Mouse (Mus musculus): ENCODE data around the gene Hnrnph3.

Gene Hnrnph3

DNA sequence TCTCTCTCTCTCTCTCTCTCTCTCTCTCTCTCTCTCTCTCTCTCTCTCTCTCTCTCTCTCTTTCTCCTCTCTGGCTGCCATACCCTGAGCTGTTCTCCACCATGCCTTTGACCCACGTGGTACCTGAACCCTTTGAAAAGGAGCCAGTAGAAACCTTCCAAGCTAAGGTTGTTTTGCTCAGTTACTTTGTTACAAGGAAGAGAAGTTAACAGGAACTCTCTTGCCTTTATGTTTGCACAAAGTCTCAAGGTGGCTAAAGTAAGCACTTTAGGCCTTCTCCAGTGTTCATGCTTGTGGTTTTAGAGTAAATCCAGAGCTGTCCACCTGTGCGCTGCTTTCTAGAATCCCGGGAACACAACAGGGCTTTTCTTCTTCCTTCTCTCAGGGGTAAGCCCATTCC, 8.2 kb upstream of the Hnrnph3 start:
- no peak for DNase-seq (ENCODE audit: low spot score in 2 of 2)

GRCm38 (mm10) chr10:63028396-63028795, 4.4 kb upstream of the Hnrnph3 start:
- DNase-seq (ENCODE audit: low spot score in 2 of 2): no peak

- no peak for DNase-seq (ENCODE audit: low spot score in 2 of 2)
Observed at GRCm38 (mm10) chr10:63027376-63028161, 3.6 kb upstream of the Hnrnph3 start.

DNA sequence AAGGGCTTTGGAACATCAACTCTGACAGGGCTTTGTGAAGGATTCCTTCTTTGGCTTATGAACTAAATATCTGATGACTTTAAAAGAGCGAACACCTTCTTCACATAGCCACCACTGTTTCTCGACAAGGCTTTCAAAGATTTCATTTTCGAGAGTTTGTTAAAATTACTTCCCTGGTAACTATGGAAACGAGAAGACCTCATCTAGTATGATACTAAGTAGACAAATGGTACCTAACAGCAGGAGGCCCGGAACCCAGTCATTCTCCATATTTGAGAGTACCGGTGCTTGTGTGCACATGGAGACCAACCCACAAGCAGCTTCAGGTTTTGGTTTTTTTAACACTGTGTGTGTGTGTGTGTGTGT, 2.8 kb upstream of the Hnrnph3 start:
- DNase-seq (ENCODE audit: low spot score in 2 of 2): no peak

DNA sequence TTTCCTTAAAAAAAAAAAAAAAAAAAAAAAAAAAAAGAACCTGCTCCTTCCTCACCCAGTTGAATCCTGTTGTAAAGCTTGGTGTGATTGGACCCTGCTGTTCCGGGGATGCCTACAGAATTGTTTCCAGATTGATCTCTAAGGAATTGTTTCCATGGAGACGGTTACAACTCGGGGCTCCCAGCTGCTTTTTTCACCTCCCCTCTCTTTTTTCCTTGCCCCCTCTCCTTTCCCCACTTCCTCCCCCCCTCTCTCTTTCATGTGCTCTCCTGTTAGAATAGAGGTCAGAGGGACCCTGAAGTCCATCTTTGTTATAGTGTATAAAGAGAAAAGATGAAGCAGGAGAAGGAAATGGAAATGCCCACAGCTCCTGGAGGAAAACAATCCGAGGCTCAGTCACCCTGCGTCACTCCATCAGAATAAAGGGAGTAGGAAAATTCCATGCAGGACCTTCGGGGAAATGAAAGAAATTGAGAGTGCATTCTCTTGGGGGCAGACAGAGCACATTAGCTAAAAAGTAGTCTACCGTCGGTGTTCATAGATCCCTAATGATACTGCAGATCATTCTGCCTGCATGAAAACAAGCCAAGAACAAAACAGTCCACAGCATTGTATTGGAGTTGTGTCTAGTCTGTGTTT, 2.3 kb upstream of the Hnrnph3 start:
- no peak for DNase-seq (ENCODE audit: low spot score in 2 of 2)

DNA sequence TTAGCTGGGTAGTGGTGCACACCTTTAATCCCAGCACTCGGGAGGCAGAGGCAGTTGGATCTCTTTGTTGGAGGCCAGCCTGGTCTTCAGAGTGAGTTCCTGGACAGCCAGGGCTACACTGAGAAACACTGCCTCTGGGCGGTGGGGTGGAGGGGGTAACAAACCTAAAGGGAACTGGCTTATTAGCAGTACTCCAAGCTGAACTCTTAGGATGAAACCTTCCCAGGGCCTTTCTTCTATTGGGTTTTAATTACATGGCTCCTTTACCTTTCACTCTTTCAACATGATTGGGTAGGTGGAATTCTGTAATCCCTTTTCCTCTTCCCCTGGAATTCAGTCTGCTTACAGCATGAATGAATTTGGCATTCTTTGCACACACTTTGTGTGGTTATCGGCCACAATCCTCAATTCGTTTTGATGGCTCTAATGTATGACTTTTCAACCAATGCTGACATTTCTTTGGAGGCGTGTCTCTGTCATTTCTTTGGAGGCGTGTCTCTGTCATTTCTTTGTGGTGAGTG, 1.5 kb upstream of the Hnrnph3 start:
- no peak for DNase-seq (ENCODE audit: low spot score in 2 of 2)

DNA sequence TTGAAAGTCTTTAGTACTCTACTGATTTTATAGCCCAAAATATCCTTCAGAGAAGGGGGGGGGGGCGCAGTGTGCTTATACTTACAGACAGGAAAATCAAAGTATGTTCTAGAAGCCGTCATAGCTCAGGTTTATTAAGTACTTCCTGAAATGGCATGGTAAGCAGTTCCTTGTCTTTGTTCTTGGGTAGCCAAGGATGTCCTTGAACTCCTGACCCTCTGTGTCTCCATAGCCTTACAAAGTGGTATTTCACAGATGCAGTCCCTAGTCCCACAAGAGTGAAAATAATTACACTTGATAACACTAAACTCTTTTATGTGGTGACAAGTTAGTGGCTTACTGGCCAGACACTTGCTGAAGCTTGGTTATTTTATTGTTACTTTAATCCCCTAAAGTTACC, 999 bp upstream of the Hnrnph3 start:
- DNase-seq (ENCODE audit: low spot score in 2 of 2): no peak

- peak in 1 of 2 experiments; percentile 56 for DNase-seq (ENCODE audit: low spot score in 2 of 2)
Observed at GRCm38 (mm10) chr10:63024580-63024910, 528 bp upstream of the Hnrnph3 start.

DNA sequence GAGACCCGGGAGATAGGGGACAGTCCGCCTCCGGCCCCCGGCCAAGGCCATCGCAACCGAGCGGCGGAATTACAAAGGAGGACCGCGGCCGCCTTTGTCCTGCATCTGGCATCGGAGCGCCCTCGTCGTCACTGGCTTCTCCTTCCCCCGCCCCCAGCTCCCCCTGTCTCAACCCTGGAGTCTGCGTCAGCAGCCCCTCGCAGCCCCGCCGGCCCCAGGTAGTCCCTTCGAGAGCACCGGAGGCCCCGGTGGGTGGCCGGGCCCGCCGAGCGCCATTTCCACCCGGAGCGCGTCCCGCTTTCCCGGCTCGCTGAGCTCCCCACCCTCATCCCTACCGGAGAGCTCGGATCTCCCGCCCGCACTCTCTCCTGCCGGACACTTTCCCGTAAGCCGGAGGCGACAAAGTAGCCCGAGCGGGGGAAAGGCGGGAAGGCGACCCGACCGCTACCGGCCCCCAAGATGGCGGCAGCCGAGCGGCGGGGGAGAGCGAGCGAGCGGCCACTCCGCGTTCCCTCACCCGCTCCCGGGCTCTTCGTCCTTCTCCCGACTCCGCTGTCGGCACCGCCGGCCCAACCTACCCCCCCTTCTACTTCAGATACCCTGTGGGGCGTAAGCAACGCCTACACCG, 782 bp downstream of the Hnrnph3 start:
- peak; percentile 62 to 73 for DNase-seq (ENCODE audit: low spot score in 2 of 2)

- no peak for DNase-seq (ENCODE audit: low spot score in 2 of 2)
Observed at GRCm38 (mm10) chr10:63022541-63023120, 1.4 kb downstream of the Hnrnph3 start.

DNA sequence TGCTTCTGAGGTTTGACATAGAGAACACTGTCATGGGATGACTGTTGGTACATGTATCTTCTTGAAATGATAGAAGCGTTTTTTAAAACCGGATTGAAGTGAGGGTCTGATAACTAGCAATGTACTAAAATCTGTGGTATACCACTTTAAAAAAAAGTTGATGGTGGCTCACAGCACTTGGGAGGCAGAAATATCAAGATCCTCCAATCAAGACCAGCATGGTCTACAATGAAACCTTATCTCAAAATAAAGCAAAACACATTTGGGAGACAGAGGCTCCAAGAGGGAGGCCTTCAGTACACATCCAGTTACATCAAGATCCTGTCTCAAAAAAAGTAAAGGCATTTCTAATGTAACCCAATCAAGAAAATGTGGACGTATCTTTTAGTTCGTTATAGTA, 2.3 kb downstream of the Hnrnph3 start:
- no peak for DNase-seq (ENCODE audit: low spot score in 2 of 2)

DNA sequence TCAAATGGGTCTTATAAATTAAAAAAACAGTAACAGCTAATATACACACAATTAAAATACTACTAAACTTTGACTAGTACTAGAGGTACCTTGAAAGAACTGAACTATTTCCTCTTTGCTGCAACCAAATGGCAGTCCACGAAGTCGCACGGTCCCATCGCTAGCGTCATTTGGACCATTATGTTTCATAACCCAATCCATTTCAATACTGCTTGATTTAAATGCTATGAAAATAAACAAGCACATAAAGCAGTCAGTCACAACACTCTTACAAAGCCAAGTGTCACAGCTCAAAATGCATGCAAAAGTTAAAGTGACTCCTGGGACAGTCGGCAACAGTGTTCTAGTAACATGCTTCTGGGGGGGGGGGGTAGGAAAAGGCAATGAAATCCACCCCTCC, 4.7 kb downstream of the Hnrnph3 start:
- no peak for DNase-seq (ENCODE audit: low spot score in 2 of 2)

GRCm38 (mm10) chr10:63014168-63014567, 9.8 kb downstream of the Hnrnph3 start:
- no peak for DNase-seq (ENCODE audit: low spot score in 2 of 2)

DNA sequence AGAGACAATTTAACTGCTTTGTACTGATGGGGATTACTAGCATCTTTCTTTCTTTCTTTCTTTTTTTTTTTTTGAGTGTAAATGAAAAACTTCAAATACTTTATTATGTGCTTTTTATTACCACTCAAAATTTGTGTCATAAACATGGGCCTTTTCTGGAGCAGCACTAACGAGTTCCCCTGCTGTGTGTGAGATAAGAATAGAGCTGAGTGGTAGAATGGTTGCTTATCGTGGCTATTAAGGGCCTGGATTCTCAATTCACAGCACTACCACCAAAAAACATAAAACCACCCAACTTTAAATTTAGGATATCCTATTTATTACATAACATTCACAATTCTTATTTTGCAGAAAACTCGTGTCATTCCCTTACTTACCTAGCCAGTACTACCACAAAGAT, 10.5 kb downstream of the Hnrnph3 start:
- no peak for DNase-seq (ENCODE audit: low spot score in 2 of 2)

- DNase-seq (ENCODE audit: low spot score in 2 of 2): no peak
Observed at GRCm38 (mm10) chr10:63011556-63011955, 12.5 kb downstream of the Hnrnph3 start.

GRCm38 (mm10) chr10:63010268-63010667, 13.7 kb downstream of the Hnrnph3 start:
- DNase-seq (ENCODE audit: low spot score in 2 of 2): no peak

DNA sequence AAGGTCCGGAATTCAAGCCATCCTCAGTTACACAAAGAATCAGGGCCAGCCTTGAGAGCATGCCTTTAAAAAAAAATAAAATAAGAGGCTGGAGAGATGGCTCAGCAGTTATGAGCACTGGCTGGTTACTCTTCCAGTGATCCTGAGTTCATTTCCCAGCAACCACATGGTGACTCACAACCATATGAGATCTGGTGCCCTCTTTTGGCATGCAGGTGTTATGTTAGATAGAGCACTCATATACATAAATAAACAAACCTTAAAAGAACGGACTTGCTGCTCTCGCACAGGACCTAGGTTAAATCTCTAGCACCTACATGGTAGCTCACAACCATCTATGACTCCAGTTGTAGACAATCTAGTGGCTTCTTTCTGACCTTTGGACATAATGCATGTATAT, 15.8 kb downstream of the Hnrnph3 start:
- no peak for DNase-seq (ENCODE audit: low spot score in 2 of 2)

DNA sequence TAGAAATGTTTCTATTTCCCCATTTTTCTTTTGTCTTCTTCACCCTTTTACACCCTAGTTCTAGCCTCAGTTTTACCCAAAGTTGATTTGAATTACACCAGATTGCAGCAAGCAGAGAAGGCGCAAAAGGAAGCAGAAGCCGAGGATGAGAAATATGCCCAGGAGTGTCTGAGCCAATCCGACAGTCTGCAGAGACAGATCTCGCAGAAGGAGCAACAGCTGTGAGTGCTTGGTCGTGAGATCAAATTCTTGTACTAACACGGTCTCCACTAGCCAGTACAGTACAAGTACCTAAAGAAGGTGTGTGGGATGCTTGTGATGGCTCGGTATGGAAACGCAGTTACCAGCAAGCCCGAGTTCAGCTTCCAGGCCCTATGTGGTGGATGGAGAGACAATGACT, 19.5 kb downstream of the Hnrnph3 start:
- no peak for DNase-seq (ENCODE audit: low spot score in 2 of 2)

DNA sequence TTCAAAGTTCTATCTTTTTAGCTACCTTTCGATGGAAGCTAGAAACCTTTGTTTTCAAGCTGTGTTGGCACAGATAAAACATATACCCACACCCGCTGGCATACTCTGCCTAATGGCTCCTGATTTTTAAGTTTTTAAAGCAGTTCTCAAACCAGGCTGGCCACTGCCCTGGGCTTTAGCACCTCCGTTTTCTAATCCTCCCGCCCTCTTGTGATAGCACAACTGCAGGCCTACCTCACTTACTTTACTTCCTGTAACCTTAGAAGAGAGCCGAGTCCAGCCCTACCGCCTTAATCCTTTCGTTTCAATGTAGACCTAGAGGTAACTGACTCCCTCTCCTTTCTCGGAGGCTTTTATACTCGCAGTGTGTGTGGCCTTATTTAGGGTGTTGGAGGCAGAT, 20.8 kb downstream of the Hnrnph3 start:
- DNase-seq (ENCODE audit: low spot score in 2 of 2): no peak

GRCm38 (mm10) chr10:63000584-63000983, 23.4 kb downstream of the Hnrnph3 start:
- DNase-seq (ENCODE audit: low spot score in 2 of 2): no peak

- DNase-seq (ENCODE audit: low spot score in 2 of 2): no peak
Observed at GRCm38 (mm10) chr10:62993991-62994390, 30.0 kb downstream of the Hnrnph3 start.

DNA sequence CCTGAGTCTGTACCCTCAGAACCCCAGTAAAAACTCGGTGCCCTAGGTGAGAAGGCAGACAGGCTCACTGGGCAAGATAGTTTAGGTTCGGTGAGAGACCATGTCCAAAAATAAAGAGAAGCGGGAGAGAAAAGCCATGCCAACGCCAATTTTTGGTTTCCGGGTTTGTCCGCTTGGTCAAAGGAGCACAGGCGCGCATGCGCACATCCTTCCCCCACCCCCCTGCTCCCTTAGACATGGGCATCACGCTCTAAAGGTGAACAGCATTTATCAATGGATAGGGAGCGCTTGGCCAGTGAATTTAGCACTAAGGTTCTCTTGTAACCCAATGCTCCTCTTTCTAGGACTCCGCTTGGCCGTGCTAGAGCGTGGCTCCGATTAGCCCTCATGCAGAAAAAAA, 33.4 kb downstream of the Hnrnph3 start:
- DNase-seq (ENCODE audit: low spot score in 2 of 2): no peak

DNA sequence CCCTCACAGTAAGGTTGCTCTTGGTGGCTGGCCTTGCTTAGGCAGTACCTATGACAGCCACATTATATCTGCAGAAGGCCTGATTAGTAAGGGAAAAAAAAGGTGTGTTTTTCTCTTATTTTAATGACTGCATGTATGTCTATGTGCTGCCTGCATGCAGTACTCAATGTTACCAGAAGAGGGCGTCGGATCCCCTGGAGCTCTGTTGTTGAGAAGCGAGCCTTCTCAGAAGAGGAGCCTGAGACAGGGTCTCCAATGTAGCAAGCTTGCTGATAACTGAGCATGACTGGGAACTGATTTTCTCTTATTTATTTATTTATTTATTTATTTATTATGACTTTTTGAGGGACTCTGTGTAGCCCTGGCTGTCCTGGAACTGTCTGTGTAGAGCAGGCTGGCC, 36.7 kb downstream of the Hnrnph3 start:
- DNase-seq (ENCODE audit: low spot score in 2 of 2): no peak
